Mouse (Mus musculus) liver (tissue): ENCODE results near the gene Dlgap3.
A peak's percentile ranks its signal among the peaks of the same experiment; 100 is the strongest.

Source experiments
- DNase-seq: peaks from one replicate; pipeline ENCODE4 v3.0.0-alpha.2; 2020; ENCODE audit warnings: mixed read lengths

Gene Dlgap3

DNA sequence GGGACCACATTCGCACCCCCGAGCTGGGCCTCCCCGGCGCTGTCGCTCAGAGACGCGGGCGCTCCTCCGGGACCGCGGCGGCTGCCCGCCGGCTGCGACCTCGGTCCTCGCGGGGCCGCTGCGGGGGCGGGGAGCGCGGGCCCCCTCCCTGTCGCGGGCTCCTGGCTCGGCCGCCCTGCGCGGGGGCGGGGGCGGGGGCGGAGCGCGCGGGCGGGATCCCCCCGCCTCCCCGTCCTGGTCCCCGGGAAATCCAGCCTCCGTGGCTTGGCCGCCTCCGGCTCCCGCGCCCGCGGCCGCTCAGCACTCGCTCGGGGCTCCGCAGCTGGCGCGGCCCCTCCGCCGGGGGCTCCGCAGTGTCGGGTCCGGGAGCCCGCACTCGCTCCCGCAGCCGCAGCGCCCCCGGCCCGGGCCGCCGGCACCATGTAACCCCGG, at the start of gene Dlgap3:
Dlgap3 (plus strand) TSS at position 291 of the 432 bp plus-strand sequence.
- peak; percentile 23 for DNase-seq

DNA sequence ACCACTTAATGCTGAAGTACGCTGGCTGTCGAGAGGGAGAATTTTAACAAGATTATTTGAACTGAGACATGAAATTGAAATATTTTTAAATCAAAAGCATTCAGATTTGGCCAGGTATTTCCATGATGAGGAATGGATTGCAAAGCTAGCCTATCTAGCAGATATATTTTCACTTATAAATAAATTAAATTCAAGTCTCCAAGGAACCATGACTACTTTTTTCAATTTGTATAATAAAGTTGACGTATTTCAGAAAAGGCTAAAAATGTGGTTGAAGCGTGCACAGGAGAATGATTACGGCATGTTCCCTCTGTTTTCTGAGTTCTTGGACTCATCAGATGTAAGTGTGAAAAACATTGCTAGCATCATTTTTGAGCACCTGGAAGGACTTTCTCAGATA, 45.6 kb upstream of the Dlgap3 start, which contains the start of gene Tmem35b:
Tmem35b (plus strand) TSS at position 301 of the 400 bp plus-strand sequence.
- DNase-seq, result no peak

DNA sequence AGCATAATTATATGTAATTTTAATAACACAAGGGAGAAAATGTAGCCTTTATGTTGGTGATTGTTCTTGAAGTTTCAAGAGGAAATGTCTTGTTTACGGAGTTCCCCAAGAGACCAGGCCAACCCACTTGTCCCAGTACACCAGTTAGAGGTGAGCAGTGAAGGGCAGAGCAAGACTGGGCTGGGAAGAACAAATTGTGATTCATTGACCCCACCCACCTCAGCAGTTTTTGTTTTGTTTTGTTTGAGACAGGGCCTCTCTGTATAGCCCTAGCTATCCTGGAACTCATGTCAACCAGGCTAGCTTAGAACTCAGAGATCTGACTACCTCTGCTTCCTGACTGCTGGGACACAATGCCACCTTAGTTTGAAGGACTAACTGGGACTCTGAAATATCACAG, 44.7 kb upstream of the Dlgap3 start:
- DNase-seq, result no peak

DNA sequence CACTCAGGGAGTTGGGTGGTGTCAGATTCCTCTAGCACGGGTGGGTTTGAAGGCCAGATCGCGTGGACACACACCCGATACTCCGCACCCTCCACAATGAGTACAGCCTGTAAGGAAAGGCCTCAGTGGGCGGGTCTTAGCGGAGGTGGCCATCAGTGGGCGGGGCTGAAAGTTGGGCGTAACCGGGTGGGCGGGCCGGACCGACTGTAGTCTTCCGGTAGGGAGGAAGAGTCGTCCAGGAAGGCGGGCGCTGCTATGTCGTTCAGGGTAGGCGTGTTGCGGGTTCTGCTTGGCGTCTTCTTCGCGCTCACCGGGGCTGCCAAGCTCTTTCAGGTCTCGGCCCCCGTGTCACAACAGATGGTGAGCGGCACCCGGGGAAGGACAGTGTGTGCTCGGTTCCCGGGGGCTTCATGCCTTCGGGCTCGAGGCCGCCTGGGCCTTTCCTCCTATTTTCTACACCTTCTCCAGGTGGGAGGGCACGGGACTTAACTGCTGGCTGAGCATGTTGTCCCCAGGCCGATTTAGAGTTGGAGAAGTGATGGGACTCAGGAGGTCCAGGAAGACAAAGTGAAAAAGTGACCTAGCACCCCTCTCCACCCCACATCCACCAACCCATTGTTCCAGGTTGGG, 43.1 kb upstream of the Dlgap3 start:
- DNase-seq, result peak; percentile 97

DNA sequence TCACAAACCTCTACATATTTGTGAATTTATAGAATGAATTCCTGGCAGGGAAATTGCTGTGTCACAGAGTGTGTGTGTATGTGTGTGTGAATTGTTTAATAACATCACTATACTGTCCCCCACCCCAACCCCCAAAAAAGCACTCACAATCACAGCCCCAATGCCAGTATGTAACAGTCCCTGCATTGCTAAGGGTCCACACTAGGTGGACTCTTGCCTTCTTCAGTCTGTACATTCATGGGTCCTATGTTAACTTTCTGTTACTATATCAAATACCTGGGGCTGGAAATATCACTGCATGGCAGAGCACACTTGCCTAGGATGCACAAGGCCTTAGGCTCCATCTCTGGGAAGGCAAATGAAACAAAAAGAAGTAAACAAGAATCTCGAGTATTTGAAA, 34.3 kb upstream of the Dlgap3 start:
- DNase-seq, result no peak

DNA sequence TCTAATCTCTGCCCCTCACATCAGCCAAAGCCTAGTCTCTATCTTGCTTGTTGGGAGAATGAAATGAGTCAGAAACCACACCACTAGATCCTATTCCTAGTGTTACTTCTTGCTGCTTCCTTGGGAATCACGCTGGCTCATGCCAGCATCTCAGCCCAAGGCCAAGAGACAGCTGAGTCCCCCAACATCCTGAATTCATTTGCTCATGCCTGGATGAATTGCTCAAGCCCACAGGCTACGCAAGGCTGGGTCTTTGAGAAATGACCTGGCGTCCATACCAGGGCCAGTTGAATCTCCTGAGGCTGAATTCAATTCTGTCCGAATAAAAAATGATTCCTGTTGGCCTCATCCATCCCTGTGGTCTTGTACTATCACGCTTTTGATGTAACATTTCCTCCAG, 31.4 kb upstream of the Dlgap3 start:
- no peak for DNase-seq

DNA sequence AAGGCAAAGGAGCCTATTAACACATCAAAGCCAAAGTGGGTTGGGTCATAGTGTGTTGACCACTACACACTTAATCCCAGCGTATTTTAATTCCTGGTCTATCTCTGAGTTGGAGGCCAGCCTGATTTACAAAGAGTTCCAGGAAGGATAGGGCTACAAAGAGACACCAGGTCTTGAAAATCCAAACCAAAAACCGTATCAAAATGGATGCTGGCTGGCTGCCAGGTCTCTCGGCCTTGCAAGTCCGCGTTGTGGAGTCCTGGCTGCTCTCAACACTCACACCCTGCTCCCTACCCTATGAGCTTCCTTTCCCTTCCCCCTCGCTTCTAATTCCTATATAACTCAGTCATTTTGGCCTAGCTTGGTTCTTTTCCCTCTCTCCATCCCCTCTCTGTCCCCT, 30.5 kb upstream of the Dlgap3 start:
- DNase-seq, result no peak

DNA sequence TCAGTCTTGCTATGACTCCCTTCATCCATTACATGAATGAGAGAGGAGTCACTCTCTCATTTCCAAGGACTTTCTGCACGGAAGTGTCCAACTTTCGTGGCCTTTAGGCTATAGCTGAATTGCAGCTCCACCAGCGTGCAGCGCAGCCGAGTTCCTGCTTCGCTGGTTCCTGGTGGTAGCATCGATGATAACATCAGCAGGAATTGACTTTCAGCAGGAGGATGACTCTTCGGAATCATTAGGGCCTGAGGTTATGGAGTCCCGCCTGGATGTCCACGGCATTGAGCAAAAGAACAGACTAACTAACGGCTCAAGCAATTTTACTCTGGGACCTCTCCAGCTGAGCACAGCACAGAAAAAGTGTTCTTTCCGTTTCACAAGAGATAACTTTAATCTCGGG, 19.0 kb upstream of the Dlgap3 start:
- no peak for DNase-seq

DNA sequence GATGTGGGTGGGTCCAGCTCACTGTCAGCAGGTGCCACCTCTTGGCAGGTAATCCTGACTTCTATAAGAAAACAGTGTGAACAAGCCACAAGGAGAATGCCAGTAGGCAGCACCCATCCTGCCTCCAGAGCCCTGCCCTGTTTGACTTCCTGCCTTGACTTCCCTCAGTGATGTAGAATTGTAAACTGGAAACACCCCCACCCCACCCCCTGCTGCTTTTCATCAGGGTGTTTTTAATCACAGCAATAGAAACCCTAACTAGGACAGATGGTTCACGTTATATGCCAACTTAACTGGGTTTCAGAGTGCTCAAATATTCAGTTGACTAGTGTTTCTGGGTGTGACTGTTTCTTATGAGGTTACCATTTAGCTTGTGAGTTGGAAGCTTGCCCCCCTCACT, 15.7 kb upstream of the Dlgap3 start:
- no peak for DNase-seq

DNA sequence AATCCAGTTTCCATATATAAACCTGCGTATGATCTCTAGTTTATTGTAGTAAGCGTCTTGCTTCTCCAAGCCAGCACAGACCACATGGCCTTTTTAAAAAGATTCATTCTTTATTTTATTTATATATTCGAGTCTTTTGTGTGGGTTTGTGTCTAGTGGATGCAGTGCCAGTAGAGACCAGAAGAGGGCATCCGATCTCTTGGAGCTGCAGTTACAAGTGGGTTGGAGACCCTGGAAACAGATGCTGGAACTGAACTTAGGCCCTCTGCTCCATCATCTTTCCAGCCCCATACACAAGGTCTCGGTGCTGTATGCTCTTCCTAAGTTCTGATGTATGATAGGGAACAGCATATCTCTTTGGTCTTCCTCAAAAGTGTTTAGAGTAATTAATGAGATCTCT, 13.2 kb upstream of the Dlgap3 start:
- DNase-seq, result no peak

DNA sequence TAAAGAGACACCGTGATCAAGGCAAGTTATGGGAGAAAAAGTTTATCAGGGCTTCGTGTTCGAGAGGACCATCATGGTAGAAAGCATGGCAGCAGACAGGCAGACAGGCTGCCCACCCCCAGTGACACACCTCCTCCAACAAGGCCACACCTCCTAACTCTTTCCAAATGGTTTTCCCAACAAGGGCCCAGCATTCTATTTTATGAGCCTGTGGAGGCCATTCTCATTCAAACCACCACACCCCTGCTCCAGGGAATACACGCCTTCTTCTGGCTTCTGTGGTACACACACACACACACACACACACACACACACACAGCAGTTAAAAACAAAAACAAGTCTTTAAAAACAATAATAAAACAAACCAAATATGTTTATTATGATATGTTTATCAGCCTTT, 11.3 kb upstream of the Dlgap3 start:
- no peak for DNase-seq

DNA sequence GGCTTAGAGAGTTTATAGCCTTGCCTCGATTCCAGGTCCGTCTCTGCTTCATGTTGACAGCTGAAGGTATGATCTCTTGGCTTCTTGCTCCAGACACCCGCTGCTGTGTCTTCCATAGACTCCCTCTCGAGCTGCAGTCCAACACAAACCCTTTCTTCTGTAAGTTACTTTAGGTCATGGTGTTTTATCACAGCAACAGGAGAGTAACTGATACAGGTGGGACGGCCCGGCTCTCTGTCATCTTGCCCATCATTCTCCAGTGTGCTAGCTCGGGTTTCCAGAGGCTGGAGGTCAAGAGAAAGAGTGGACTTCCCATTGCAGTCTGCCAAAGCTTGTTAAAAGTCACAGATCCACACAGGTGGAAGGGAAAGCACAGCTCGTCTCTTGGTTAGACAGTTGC, 5.1 kb upstream of the Dlgap3 start:
- no peak for DNase-seq

DNA sequence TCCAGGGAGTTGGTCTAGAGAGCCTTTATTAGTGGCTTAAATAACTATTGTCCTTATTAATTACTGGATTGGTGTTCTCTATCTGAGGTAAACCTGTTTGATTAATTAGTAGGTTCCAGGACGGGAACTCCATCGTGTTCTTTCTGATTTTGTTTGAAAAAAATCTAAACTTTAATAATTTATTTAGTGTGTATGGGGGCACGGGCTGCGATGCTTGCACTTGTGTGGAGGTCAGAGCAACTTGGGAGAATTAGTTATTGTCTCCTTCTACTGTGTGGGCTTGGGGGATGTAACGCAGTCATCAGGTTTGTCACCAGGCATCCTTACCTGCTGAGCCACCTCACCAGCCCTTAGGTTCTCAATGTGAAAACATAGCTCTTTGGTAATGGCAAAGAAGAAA, 1.9 kb upstream of the Dlgap3 start:
- DNase-seq, result no peak

DNA sequence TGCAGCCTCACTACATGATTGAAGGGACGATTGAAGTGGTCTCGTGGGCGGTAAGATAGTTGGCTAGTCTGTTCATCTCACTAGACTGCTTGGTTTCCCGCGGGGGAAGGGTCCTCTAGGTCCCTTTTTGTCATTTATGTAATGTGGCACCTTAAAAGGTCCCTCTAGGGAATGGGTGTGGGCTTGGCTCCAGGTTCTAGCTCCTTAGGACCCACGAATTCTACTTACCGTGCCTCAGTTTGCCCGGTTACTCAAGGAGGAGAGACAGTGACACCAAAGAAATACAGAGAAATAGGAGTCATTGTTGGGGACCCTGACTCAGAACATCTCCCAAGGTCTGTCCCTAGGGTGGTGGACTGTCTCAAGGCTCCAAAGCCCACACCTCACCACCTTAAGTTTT, 1.3 kb upstream of the Dlgap3 start:
- DNase-seq, result no peak

DNA sequence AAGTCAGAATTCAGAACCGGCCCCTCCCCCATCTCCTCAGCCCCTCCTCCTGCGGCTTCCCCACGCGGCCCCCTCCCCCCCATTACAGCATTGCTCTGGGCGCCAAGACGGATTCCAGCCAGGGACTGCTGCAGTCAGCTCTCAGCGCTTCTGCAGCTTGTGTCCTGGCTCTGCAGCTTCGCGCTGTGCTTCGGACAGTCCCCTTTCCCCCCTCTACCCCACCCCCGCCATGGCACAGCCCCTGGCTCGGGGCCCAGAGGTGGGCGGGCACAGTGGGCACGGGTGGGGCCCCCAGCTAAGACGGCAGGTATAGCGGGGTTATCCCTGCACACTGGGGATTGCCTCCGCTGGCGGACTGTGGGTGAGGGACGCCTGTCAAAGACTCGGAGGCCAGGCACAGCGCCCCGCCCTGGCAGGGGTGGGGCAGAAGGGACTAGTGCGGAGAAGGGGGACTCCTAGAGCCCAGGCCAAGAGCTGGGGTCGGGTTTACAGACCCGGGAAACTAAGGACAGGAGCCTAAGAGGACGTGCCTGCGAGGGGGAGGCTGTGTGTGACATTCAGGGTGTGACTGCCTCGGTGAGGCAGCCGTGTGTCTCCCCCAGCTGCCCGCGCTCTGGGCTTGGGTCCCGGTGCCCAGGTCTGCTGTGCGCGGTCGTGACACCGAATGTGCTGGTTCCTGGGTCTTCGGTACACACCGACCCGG, 642 bp upstream of the Dlgap3 start:
- peak; percentile 21 for DNase-seq

DNA sequence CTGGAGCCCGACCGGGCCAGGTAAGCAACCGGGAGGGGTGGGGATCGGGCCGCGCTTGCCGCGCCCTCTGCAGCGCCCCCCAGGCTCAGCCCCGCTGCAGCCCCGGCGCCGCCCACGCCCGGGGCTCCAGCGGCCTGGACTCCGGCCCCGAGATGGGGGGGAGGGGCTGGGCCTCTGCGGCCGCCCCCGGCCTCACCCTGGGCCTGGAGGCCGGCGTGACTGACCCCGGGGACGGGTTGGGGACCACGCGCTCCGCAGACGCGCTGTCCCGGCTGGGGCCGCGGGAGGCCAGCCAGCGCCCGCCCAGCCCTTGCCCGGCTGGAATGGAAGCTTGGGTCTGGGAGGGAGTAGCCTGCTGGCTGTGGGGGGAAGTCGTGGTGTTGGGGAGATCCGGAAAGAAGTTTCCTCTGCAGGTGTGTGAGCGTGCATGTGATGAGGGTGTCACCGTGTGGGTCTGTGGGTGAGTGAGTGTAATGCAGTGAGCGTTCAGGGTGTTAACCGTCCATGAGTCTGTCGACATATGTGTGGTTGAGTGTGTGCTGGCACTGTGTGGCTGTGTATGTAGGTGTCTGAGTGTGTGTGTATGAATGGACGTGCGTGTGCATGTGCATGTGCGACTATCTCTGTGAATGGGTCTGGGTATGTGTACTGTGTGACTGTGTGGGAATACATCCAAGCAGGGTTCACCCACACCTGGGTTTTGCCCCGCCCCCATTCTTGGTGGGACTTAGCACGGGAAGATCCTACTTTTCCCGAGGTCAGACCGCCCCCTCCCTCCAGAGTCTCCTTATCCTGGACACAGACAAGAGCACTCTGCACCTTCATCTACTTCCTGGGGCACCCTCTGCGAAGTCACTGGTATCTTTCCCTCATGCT, 580 bp downstream of the Dlgap3 start:
- DNase-seq, result peak; percentile 36

DNA sequence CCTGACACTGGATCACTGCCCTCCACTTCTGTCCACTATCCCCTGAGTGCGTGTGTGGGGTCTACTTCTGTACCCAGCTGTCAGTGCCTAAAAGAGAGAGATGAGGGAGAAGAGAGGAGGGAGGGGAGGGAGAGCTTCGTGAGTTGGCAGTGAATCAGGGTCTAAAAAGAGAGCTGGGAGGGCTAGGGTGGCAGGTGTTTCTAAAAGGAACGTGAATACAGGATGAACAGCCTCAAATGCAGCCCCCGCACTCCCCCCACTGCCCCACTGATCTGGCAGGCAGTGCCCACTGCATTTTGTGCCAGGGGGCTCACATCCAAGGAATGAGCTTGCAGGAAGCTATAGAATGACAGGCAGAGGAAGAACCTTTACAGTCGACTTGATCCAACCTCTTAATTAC, 1.9 kb downstream of the Dlgap3 start:
- DNase-seq, result no peak

DNA sequence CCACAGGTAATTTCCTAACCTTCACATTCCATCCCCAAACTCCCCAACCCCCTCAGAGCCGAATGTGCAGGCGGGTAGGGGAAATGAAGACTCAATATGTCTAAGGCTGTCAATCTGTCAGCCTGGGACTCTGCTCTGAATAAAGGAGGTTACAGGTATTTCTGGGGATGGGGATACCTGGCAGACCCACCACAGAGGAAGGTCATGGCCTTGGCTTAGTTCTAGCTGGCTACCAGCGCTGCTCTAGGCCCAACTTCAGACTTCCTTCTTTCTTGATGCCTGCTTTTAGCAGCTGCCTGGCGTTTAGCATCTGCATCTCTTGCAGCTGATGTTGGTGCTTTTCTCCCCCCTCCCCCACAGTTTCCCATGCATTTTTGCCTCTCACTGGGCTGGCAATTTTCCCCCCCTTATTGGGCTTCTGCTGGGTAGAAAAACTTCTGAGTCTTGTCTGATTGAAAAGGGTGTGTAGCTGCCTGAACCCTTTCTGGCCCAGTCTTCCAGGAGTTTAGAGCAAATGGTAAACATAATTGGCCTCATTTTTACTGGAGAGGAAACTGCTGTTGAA, 2.4 kb downstream of the Dlgap3 start:
- DNase-seq, result no peak

DNA sequence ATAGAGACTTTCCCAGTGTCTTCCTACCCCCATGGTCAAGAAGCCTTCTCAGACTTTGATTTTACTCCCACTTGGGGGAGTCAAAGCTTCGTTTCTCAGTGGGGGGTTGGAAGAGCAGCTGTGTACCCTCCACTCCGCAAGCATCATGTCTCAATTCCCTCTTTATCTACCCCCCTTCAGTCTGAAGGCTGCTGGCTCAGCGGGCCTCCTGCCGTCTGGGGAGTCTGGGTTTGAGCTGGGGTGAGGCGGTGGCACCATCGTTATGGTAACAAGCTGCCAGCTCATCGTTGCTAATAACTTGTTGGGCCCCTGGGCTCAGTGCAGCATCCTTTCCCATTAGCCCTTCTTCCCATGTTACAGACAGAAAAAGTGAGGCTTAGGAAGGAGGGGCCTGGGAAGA, 3.1 kb downstream of the Dlgap3 start:
- DNase-seq, result no peak

DNA sequence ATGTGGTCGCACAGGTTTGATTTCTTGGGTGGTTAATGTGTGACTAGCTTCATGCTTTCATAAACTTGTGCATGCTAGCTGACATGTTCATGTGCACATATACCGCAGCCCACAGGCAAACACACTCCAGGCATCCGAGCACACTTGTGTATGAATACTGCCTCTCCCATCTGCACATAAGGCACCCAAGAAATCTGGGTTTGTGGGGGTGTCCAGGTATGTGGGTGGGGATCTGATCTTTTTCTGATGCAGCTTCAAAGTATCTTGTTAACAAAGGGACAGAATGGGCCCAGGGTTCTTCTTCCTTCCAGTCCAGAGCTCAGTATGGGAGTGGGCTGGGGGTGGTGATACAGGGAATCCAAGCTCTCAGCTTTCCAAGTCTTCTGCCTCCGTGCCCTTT, 3.6 kb downstream of the Dlgap3 start:
- no peak for DNase-seq

DNA sequence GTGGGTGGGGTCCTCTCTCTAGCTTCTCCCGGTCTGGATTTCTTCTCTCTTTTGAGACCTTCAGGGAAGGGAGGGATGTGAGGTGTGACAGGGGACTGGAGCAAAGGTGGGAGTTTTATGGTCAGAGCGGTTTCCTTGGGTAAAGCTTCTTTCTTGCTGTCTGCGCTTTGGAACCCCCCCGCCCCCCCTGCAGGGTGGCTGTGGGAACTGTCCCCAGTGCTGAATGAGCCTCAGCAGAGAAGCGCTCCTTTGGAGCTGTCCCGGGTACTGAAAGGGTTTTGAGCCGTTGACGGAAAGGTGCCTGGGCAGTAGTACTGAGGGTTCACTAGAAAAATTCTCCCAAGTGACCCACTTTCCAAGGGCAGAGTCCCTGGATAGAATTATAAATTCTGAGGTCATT, 4.5 kb downstream of the Dlgap3 start:
- DNase-seq, result peak; percentile 64

DNA sequence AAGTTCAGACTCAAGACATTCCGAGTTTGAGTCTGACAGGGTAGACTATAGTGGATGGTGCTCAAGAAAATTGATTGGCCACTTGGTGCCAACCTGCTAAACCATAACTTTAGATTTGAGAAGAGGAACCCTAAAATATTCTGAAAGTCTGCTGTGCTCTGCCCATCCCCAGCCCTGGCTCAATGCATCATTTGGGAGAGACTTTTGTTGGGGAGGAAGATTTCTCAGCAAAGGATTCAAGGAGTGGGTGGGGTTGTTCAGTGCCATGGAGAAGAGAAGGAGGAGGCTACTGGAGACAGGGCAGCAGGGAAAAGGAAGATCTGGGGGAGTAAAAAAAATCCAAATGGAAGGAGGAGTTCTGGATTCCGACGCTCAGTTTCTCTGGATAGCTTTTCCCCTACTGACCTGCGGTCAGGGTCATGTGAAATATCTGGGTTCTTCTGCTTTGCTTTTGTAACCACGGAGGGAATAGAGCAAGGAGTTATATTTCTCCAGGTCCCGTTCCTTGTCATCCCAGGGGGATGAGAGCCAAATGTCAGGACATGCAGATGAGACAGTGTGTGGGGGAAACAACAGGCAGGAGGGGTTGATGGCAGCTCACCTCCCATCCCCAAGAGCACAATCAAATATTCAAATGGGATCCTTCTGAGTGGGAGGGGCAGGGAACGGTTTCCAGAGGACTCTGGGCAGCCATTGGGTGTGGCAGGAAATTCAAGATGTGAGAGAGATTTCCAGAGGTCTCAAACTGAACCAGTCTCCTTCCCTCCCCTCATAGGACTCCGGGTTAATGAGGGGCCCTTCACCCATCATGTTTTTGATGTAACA, 5.3 kb downstream of the Dlgap3 start:
- DNase-seq, result no peak

DNA sequence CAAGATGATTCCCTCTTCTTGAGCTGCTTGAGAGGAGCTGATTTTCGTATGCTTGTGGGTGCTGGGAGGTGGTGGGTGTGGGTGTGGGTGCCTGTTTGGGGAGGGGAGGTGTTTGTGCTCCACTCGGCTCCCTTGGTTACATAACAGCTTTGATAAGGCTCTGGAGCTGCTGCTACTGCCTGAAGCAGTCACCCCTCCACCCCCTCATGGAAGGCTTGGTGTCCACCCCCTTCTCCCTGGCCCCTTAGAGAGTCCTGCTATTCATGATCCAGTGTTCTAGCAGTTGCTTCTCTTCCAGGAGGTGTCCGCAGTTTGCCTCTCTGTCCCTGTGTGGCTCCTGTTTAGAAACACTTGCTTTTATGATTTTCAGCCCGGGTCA, 5.9 kb downstream of the Dlgap3 start:
- no peak for DNase-seq
